Mouse (Mus musculus) CH12.LX (cell line): ENCODE data around the gene Prkcsh. TPM values are rescaled to one million over a fixed set of nuclear protein-coding genes. Genes with fewer than 3 reads are reported as not detected.
A peak's percentile ranks its signal among the peaks of the same experiment; 100 is the strongest.

Source experiments
- DNase-seq: peaks from one replicate; pipeline ENCODE4 v3.0.0-alpha.2; 2013; ENCODE audit errors: extremely low read depth
- H3K27ac ChIP-seq: 2 replicates; pipeline ENCODE4 v1.5.1; 2012; ENCODE audit warnings: low read depth, mild to moderate bottlenecking, control low read depth, moderate library complexity; ENCODE audit not compliant: insufficient read depth
- H3K27me3 ChIP-seq: replicated peaks from 2 replicates; pipeline ENCODE3; 2012; ENCODE audit warnings: inconsistent platforms
- H3K36me3 ChIP-seq, 2 experiments: replicated peaks in 1 of 2; 2 replicates each; pipeline versions ENCODE3 to v1.6.1; 2012; ENCODE audit warnings: inconsistent platforms in 1 of 2, low read length in 1 of 2, mild to moderate bottlenecking in 1 of 2, mixed read lengths in 1 of 2, moderate library complexity in 1 of 2; ENCODE audit not compliant: control insufficient read depth in 1 of 2, insufficient read depth in 1 of 2
- H3K4me1 ChIP-seq, 2 experiments: 2 replicates each; pipeline ENCODE4 v1.6.1; 2012; ENCODE audit warnings: inconsistent platforms in 1 of 2, moderate library complexity in 1 of 2; ENCODE audit not compliant: insufficient read depth in 2 of 2, control insufficient read depth in 1 of 2
- H3K4me2 ChIP-seq: 2 replicates; pipeline ENCODE4 v1.6.1; 2012; ENCODE audit warnings: low read depth, mild to moderate bottlenecking, control low read depth; ENCODE audit not compliant: poor library complexity, insufficient read depth, severe bottlenecking
- H3K4me3 ChIP-seq, 3 experiments: fragments of 150-350 bp in 1 of 3; sonication (generic) in 1 of 3; replicated peaks in 1 of 3; 2 replicates each; pipeline versions ENCODE3 to v1.5.1; 2011 to 2012; ENCODE audit warnings: low read depth in 2 of 3, low read length in 2 of 3, mild to moderate bottlenecking in 2 of 3, moderate library complexity in 2 of 3, control low read depth in 1 of 3, improper control_type of control experiment in 1 of 3, inconsistent platforms in 1 of 3, mixed read lengths in 1 of 3; ENCODE audit not compliant: poor library complexity in 1 of 3
- H3K79me2 ChIP-seq: replicated peaks from 2 replicates; pipeline ENCODE4 v1.6.1; 2012; ENCODE audit warnings: mild to moderate bottlenecking, moderate library complexity; ENCODE audit not compliant: control insufficient read depth, poor library complexity, insufficient read depth, severe bottlenecking; ENCODE audit errors: extremely low read depth
- H3K9ac ChIP-seq: 2 replicates; pipeline ENCODE4 v1.6.1; 2012; ENCODE audit warnings: low read depth, mild to moderate bottlenecking, control low read depth, moderate library complexity; ENCODE audit not compliant: insufficient read depth
- H3K9me3 ChIP-seq: replicated peaks from 2 replicates; pipeline ENCODE3; 2012; ENCODE audit warnings: low read length, inconsistent platforms, mixed read lengths
- BHLHE40 ChIP-seq: IDR thresholded peaks from 2 replicates; pipeline ENCODE4 v1.6.1; 2011; ENCODE audit warnings: mild to moderate bottlenecking, low read depth, low read length, improper control_type of control experiment
- CHD1 ChIP-seq: IDR thresholded peaks from 2 replicates; pipeline ENCODE4 v1.6.1; 2012; ENCODE audit warnings: low read depth, low read length, improper control_type of control experiment, inconsistent platforms
- CTCF ChIP-seq, 2 experiments: IDR thresholded peaks in 1 of 2; conservative IDR thresholded peaks in 1 of 2; 2 replicates each; pipeline ENCODE4 v1.5.1; 2011 to 2012; ENCODE audit warnings: low read depth in 2 of 2, low read length in 2 of 2, improper control_type of control experiment in 1 of 2, inconsistent platforms in 1 of 2, mild to moderate bottlenecking in 1 of 2, moderate library complexity in 1 of 2
- E2F4 ChIP-seq: IDR thresholded peaks from 2 replicates; pipeline ENCODE4 v1.6.1; 2011; ENCODE audit warnings: low read depth, low read length, improper control_type of control experiment; ENCODE audit not compliant: insufficient replicate concordance
- ETS1 ChIP-seq: conservative IDR thresholded peaks from 2 replicates; pipeline ENCODE4 v1.6.1; 2012; ENCODE audit warnings: low read depth, mild to moderate bottlenecking, inconsistent platforms, low read length, improper control_type of control experiment, moderate library complexity
- HCFC1 ChIP-seq: IDR thresholded peaks from 2 replicates; pipeline ENCODE4 v1.6.1; 2012; ENCODE audit warnings: low read depth, mild to moderate bottlenecking, inconsistent platforms, low read length, improper control_type of control experiment
- IRF4 ChIP-seq: IDR thresholded peaks from 2 replicates; pipeline ENCODE4 v1.6.1; 2014; ENCODE audit warnings: low read depth, mild to moderate bottlenecking, inconsistent platforms, low read length, improper control_type of control experiment
- JUN ChIP-seq: IDR thresholded peaks from 2 replicates; pipeline ENCODE4 v1.6.1; 2011; ENCODE audit warnings: low read depth, mild to moderate bottlenecking, low read length, improper control_type of control experiment, moderate library complexity; ENCODE audit not compliant: insufficient read depth
- JUND ChIP-seq: conservative IDR thresholded peaks from 2 replicates; pipeline ENCODE4 v1.6.1; 2011; ENCODE audit warnings: low read depth, low read length, improper control_type of control experiment
- KAT2A ChIP-seq: IDR thresholded peaks from 2 replicates; pipeline ENCODE4 v1.6.1; 2012; ENCODE audit warnings: low read length, improper control_type of control experiment, inconsistent platforms; ENCODE audit not compliant: insufficient replicate concordance
- MXI1 ChIP-seq: IDR thresholded peaks from 2 replicates; pipeline ENCODE4 v1.6.1; 2011; ENCODE audit warnings: mild to moderate bottlenecking, low read depth, low read length, improper control_type of control experiment
- NELFE ChIP-seq: IDR thresholded peaks from 2 replicates; pipeline ENCODE4 v1.6.1; 2011; ENCODE audit warnings: low read depth, low read length, improper control_type of control experiment
- NRF1 ChIP-seq: IDR thresholded peaks from 2 replicates; pipeline ENCODE4 v1.6.1; 2014; ENCODE audit warnings: low read depth, mild to moderate bottlenecking, inconsistent platforms, low read length, improper control_type of control experiment, moderate library complexity
- PAX5 ChIP-seq: IDR thresholded peaks from 2 replicates; pipeline ENCODE4 v1.6.1; 2012; ENCODE audit warnings: low read length, inconsistent platforms, mixed read lengths
- POLR2AphosphoS2 ChIP-seq: IDR thresholded peaks from 2 replicates; pipeline ENCODE4 v1.6.1; 2011; ENCODE audit warnings: low read depth, low read length, improper control_type of control experiment
- TCF12 ChIP-seq: IDR thresholded peaks from 2 replicates; pipeline ENCODE4 v1.6.1; 2014; ENCODE audit warnings: low read depth, mild to moderate bottlenecking, inconsistent platforms, low read length, improper control_type of control experiment
- USF1 ChIP-seq: IDR thresholded peaks from 2 replicates; pipeline ENCODE4 v1.6.1; 2014; ENCODE audit warnings: low read depth, mild to moderate bottlenecking, inconsistent platforms, low read length, improper control_type of control experiment
- ZKSCAN1 ChIP-seq: IDR thresholded peaks from 2 replicates; pipeline ENCODE4 v1.6.1; 2012; ENCODE audit warnings: low read depth, inconsistent platforms, low read length, improper control_type of control experiment, borderline replicate concordance
- dilution Hi-C: fragments of 300-500 bp; cut with MboI; formaldehyde crosslinking; loops from 2 replicates; pipeline ENCODE4 v1.14.3; 2020; ENCODE audit warnings: low sequenced_read_pairs; ENCODE audit not compliant: extremely low pct_unique_long_range_greater_than_20kb, extremely low pct_ligation_motif_present
- in situ Hi-C: fragments of 300-500 bp; cut with MboI; formaldehyde crosslinking; loops from 3 replicates; pipeline ENCODE4 v1.14.3; 2019; ENCODE audit warnings: low sequenced_read_pairs, low pct_ligation_motif_present, low pct_unique_long_range_greater_than_20kb, mixed read lengths
- polyA plus RNA-seq: library from polyadenylated mRNA; unstranded; fragments of >175 nt; gene quantifications from 2 replicates; pipeline ENCODE4 v1.2.1, GENCODE M21; 2012; ENCODE audit warnings: low read depth; ENCODE audit not compliant: insufficient read length
- total RNA-seq, 2 experiments: library from RNA; depleted of rRNA; stranded (reverse); fragments of 300-350 nt in 1 of 2; fragments of >200 nt in 1 of 2; gene quantifications; 2 replicates each; pipeline ENCODE4 v1.2.3; 2012 to 2014

Gene Prkcsh
- total and polyA plus RNA-seq, 3 experiments: 72.1 to 160 (median 148) TPM

DNA sequence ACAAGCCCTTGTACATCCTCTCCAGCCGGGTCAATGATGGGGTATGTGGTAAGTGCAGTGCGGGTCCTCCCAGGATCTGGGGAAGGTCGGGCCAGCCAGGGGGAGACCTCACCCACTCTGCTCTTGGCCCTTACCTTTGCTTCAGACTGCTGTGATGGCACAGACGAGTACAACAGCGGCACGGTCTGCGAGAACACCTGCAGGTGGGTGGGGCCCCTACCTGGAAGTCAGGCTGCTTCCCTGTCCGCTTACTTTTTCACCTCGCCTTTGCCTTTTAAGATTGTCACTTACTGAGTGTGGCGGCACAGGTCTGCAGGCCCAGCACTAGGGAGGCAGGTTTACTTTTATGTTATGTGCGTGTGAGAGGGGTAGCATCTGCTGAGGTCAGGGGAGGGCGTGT lies 1.9 kb downstream of the Prkcsh start:
- Histone ChIP-seq H3K36me3 (peaks cover 54 to 59% of the 10 kb centered on the region in 2 experiments), H3K79me2 (peaks cover 13% of the 10 kb centered on the region; the same call in 1 of the 2 replicates), H3K27ac (no peak overlapping the region), H3K4me2 (no peak overlapping the region), H3K4me1 (peaks cover 8 to 37% of the 10 kb centered on the region in 2 experiments), H3K4me3 (peak overlapping the region in 1 of 3 experiments; percentile 18), H3K9ac (no peak overlapping the region), H3K9me3 (no peaks in the 10 kb centered on the region), H3K27me3 (peaks cover 10% of the 10 kb centered on the region)
- DNase-seq: no peak
- in situ Hi-C loops (loop anchor here (5.0 kb wide), 1 partner anchor 42 kb away; the partner anchor contains the start of gene Epor), dilution Hi-C loops (no loop called here)
- no peak for TF ChIP-seq JUND
- no peak for TF ChIP-seq IRF4
- TF ChIP-seq JUN: no peak
- no peak for TF ChIP-seq TCF12
- TF ChIP-seq KAT2A: no peak
- TF ChIP-seq ETS1: no peak
- TF ChIP-seq CHD1: no peak
- TF ChIP-seq HCFC1: no peak
- TF ChIP-seq BHLHE40: no peak
- no peak for TF ChIP-seq PAX5

GRCm38 (mm10) chr9:22011055-22011454 lies 8.4 kb downstream of the Prkcsh start:
- no peaks in the 10 kb centered on the region for H3K9me3 ChIP-seq
- no peak for DNase-seq
- TF ChIP-seq MXI1: no peak
- peaks cover 3 to 23% of the 10 kb centered on the region in 2 experiments; a peak in 3 of 4 replicates for H3K4me1 ChIP-seq
- no peak overlapping the region for H3K4me2 ChIP-seq
- in situ Hi-C loops: no loop called here
- peaks cover 84 to 93% of the 10 kb centered on the region in 2 experiments for H3K36me3 ChIP-seq
- H3K79me2 ChIP-seq: no peaks in the 10 kb centered on the region
- no peak overlapping the region for H3K9ac ChIP-seq
- dilution Hi-C loops: no loop called here
- no peaks in the 10 kb centered on the region for H3K27me3 ChIP-seq
- H3K27ac ChIP-seq: no peak overlapping the region
- H3K4me3 ChIP-seq: no peak overlapping the region

DNA sequence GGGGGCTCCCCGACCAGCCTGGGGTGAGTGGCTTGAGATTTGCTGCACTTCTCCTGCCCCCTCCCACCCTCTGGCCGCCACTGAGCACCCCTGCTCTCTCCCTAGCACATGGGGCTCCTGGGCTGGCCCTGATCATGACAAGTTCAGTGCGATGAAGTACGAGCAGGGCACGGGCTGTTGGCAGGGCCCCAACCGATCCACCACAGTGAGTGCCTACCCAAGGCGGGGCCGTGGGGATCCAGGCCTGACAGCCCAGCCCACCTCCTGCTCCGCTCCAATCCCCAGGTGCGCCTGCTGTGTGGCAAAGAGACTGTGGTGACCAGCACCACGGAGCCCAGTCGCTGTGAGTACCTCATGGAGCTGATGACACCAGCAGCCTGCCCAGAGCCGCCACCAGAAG lies 10.1 kb downstream of the Prkcsh start:
- Histone ChIP-seq H3K9ac (no peak overlapping the region), H3K4me3 (no peak overlapping the region), H3K36me3 (peaks cover 67 to 80% of the 10 kb centered on the region in 2 experiments), H3K4me2 (no peak overlapping the region), H3K9me3 (no peaks in the 10 kb centered on the region), H3K79me2 (no peaks in the 10 kb centered on the region), H3K27ac (no peak overlapping the region), H3K27me3 (no peaks in the 10 kb centered on the region), H3K4me1 (peaks cover 3 to 18% of the 10 kb centered on the region in 2 experiments; a peak in 3 of 4 replicates)
- TF ChIP-seq ZKSCAN1: no peak
- no peak for TF ChIP-seq POLR2AphosphoS2
- no peak for TF ChIP-seq NELFE
- TF ChIP-seq USF1: no peak
- no peak for TF ChIP-seq NRF1
- TF ChIP-seq CTCF (conservative IDR thresholded peaks at IDR 0.05 in 1 of 2, IDR thresholded peaks at IDR 0.05 in 1 of 2; ENCODE audit: low read depth in 2 of 2, low read length in 2 of 2): no peak
- TF ChIP-seq KAT2A: no peak
- TF ChIP-seq E2F4: no peak
- DNase-seq: no peak
- in situ Hi-C loops (no loop called here), dilution Hi-C loops (no loop called here)
